Mouse (Mus musculus) CH12.LX (cell line): ENCODE measurements around the gene Zc3h10. TPM values are rescaled to one million over a fixed set of nuclear protein-coding genes. Genes with fewer than 3 reads are reported as not detected.
"Not testable (repeated sequence)": the region's sequence is repeated elsewhere in the genome, so short reads cannot be mapped to it uniquely, and the experiment has no call there.

Experiments
- DNase-seq: peaks from one replicate; pipeline ENCODE4 v3.0.0-alpha.2; 2013; ENCODE audit errors: extremely low read depth
- H3K27ac ChIP-seq: 2 replicates; pipeline ENCODE4 v1.5.1; 2012; ENCODE audit warnings: low read depth, mild to moderate bottlenecking, control low read depth, moderate library complexity; ENCODE audit not compliant: insufficient read depth
- H3K27me3 ChIP-seq: replicated peaks from 2 replicates; pipeline ENCODE3; 2012; ENCODE audit warnings: inconsistent platforms
- H3K36me3 ChIP-seq, 2 experiments: replicated peaks in 1 of 2; 2 replicates each; pipeline versions ENCODE3 to v1.6.1; 2012; ENCODE audit warnings: inconsistent platforms in 1 of 2, low read length in 1 of 2, mild to moderate bottlenecking in 1 of 2, mixed read lengths in 1 of 2, moderate library complexity in 1 of 2; ENCODE audit not compliant: control insufficient read depth in 1 of 2, insufficient read depth in 1 of 2
- H3K4me1 ChIP-seq, 2 experiments: 2 replicates each; pipeline ENCODE4 v1.6.1; 2012; ENCODE audit warnings: inconsistent platforms in 1 of 2, moderate library complexity in 1 of 2; ENCODE audit not compliant: insufficient read depth in 2 of 2, control insufficient read depth in 1 of 2
- H3K4me2 ChIP-seq: 2 replicates; pipeline ENCODE4 v1.6.1; 2012; ENCODE audit warnings: low read depth, mild to moderate bottlenecking, control low read depth; ENCODE audit not compliant: poor library complexity, insufficient read depth, severe bottlenecking
- H3K4me3 ChIP-seq, 3 experiments: fragments of 150-350 bp in 1 of 3; sonication (generic) in 1 of 3; replicated peaks in 1 of 3; 2 replicates each; pipeline versions ENCODE3 to v1.5.1; 2011 to 2012; ENCODE audit warnings: low read depth in 2 of 3, low read length in 2 of 3, mild to moderate bottlenecking in 2 of 3, moderate library complexity in 2 of 3, control low read depth in 1 of 3, improper control_type of control experiment in 1 of 3, inconsistent platforms in 1 of 3, mixed read lengths in 1 of 3; ENCODE audit not compliant: poor library complexity in 1 of 3
- H3K79me2 ChIP-seq: replicated peaks from 2 replicates; pipeline ENCODE4 v1.6.1; 2012; ENCODE audit warnings: mild to moderate bottlenecking, moderate library complexity; ENCODE audit not compliant: control insufficient read depth, poor library complexity, insufficient read depth, severe bottlenecking; ENCODE audit errors: extremely low read depth
- H3K9ac ChIP-seq: 2 replicates; pipeline ENCODE4 v1.6.1; 2012; ENCODE audit warnings: low read depth, mild to moderate bottlenecking, control low read depth, moderate library complexity; ENCODE audit not compliant: insufficient read depth
- H3K9me3 ChIP-seq: replicated peaks from 2 replicates; pipeline ENCODE3; 2012; ENCODE audit warnings: low read length, inconsistent platforms, mixed read lengths
- CHD1 ChIP-seq: IDR thresholded peaks from 2 replicates; pipeline ENCODE4 v1.6.1; 2012; ENCODE audit warnings: low read depth, low read length, improper control_type of control experiment, inconsistent platforms
- CHD2 ChIP-seq: IDR thresholded peaks from 2 replicates; pipeline ENCODE4 v1.6.1; 2011; ENCODE audit warnings: low read length, improper control_type of control experiment
- CTCF ChIP-seq, 2 experiments: IDR thresholded peaks in 1 of 2; conservative IDR thresholded peaks in 1 of 2; 2 replicates each; pipeline ENCODE4 v1.5.1; 2011 to 2012; ENCODE audit warnings: low read depth in 2 of 2, low read length in 2 of 2, improper control_type of control experiment in 1 of 2, inconsistent platforms in 1 of 2, mild to moderate bottlenecking in 1 of 2, moderate library complexity in 1 of 2
- ELF1 ChIP-seq: IDR thresholded peaks from 2 replicates; pipeline ENCODE4 v1.6.1; 2014; ENCODE audit warnings: low read depth, mild to moderate bottlenecking, inconsistent platforms, low read length, improper control_type of control experiment
- EP300 ChIP-seq: IDR thresholded peaks from 2 replicates; pipeline ENCODE4 v1.6.1; 2011; ENCODE audit warnings: low read length, improper control_type of control experiment
- ETS1 ChIP-seq: conservative IDR thresholded peaks from 2 replicates; pipeline ENCODE4 v1.6.1; 2012; ENCODE audit warnings: low read depth, mild to moderate bottlenecking, inconsistent platforms, low read length, improper control_type of control experiment, moderate library complexity
- GABPA ChIP-seq: IDR thresholded peaks from 2 replicates; pipeline ENCODE4 v1.6.1; 2012; ENCODE audit warnings: low read depth, low read length, improper control_type of control experiment, inconsistent platforms; ENCODE audit not compliant: insufficient replicate concordance
- HCFC1 ChIP-seq: IDR thresholded peaks from 2 replicates; pipeline ENCODE4 v1.6.1; 2012; ENCODE audit warnings: low read depth, mild to moderate bottlenecking, inconsistent platforms, low read length, improper control_type of control experiment
- IRF4 ChIP-seq: IDR thresholded peaks from 2 replicates; pipeline ENCODE4 v1.6.1; 2014; ENCODE audit warnings: low read depth, mild to moderate bottlenecking, inconsistent platforms, low read length, improper control_type of control experiment
- JUN ChIP-seq: IDR thresholded peaks from 2 replicates; pipeline ENCODE4 v1.6.1; 2011; ENCODE audit warnings: low read depth, mild to moderate bottlenecking, low read length, improper control_type of control experiment, moderate library complexity; ENCODE audit not compliant: insufficient read depth
- JUND ChIP-seq: conservative IDR thresholded peaks from 2 replicates; pipeline ENCODE4 v1.6.1; 2011; ENCODE audit warnings: low read depth, low read length, improper control_type of control experiment
- KAT2A ChIP-seq: IDR thresholded peaks from 2 replicates; pipeline ENCODE4 v1.6.1; 2012; ENCODE audit warnings: low read length, improper control_type of control experiment, inconsistent platforms; ENCODE audit not compliant: insufficient replicate concordance
- MAFK ChIP-seq: IDR thresholded peaks from 2 replicates; pipeline ENCODE4 v1.6.1; 2011; ENCODE audit warnings: low read length, improper control_type of control experiment; ENCODE audit not compliant: insufficient replicate concordance
- MAX ChIP-seq: IDR thresholded peaks from 2 replicates; pipeline ENCODE4 v1.6.1; 2011; ENCODE audit warnings: low read length, improper control_type of control experiment
- PAX5 ChIP-seq: IDR thresholded peaks from 2 replicates; pipeline ENCODE4 v1.6.1; 2012; ENCODE audit warnings: low read length, inconsistent platforms, mixed read lengths
- POLR2A ChIP-seq: IDR thresholded peaks from 2 replicates; pipeline ENCODE4 v1.6.1; 2011; ENCODE audit warnings: low read depth, mild to moderate bottlenecking, improper control_type of control experiment, low read length
- POLR2AphosphoS2 ChIP-seq: IDR thresholded peaks from 2 replicates; pipeline ENCODE4 v1.6.1; 2011; ENCODE audit warnings: low read depth, low read length, improper control_type of control experiment
- SIN3A ChIP-seq: IDR thresholded peaks from 2 replicates; pipeline ENCODE4 v1.6.1; 2012; ENCODE audit warnings: low read length, improper control_type of control experiment, inconsistent platforms
- SMC3 ChIP-seq: IDR thresholded peaks from 2 replicates; pipeline ENCODE4 v1.6.1; 2011; ENCODE audit warnings: low read depth, low read length, improper control_type of control experiment
- TBP ChIP-seq: conservative IDR thresholded peaks from 2 replicates; pipeline ENCODE4 v1.6.1; 2011; ENCODE audit warnings: low read depth, low read length, improper control_type of control experiment
- UBTF ChIP-seq: IDR thresholded peaks from 2 replicates; pipeline ENCODE4 v1.6.1; 2012; ENCODE audit warnings: low read depth, mild to moderate bottlenecking, inconsistent platforms, low read length, improper control_type of control experiment, moderate library complexity
- USF1 ChIP-seq: IDR thresholded peaks from 2 replicates; pipeline ENCODE4 v1.6.1; 2014; ENCODE audit warnings: low read depth, mild to moderate bottlenecking, inconsistent platforms, low read length, improper control_type of control experiment
- ZMIZ1 ChIP-seq: IDR thresholded peaks from 2 replicates; pipeline ENCODE4 v1.6.1; 2012; ENCODE audit warnings: low read depth, mild to moderate bottlenecking, inconsistent platforms, low read length, improper control_type of control experiment
- ZNF384 ChIP-seq: IDR thresholded peaks from 2 replicates; pipeline ENCODE4 v1.6.1; 2012; ENCODE audit warnings: low read depth, low read length, improper control_type of control experiment, inconsistent platforms
- dilution Hi-C: fragments of 300-500 bp; cut with MboI; formaldehyde crosslinking; loops from 2 replicates; pipeline ENCODE4 v1.14.3; 2020; ENCODE audit warnings: low sequenced_read_pairs; ENCODE audit not compliant: extremely low pct_unique_long_range_greater_than_20kb, extremely low pct_ligation_motif_present
- in situ Hi-C: fragments of 300-500 bp; cut with MboI; formaldehyde crosslinking; loops from 3 replicates; pipeline ENCODE4 v1.14.3; 2019; ENCODE audit warnings: low sequenced_read_pairs, low pct_ligation_motif_present, low pct_unique_long_range_greater_than_20kb, mixed read lengths
- polyA plus RNA-seq: library from polyadenylated mRNA; unstranded; fragments of >175 nt; gene quantifications from 2 replicates; pipeline ENCODE4 v1.2.1, GENCODE M21; 2012; ENCODE audit warnings: low read depth; ENCODE audit not compliant: insufficient read length
- total RNA-seq, 2 experiments: library from RNA; depleted of rRNA; stranded (reverse); fragments of 300-350 nt in 1 of 2; fragments of >200 nt in 1 of 2; gene quantifications; 2 replicates each; pipeline ENCODE4 v1.2.3; 2012 to 2014

Gene Zc3h10
- total and polyA plus RNA-seq, 3 experiments, result 14.4 to 19.9 (median 16.2) TPM

DNA sequence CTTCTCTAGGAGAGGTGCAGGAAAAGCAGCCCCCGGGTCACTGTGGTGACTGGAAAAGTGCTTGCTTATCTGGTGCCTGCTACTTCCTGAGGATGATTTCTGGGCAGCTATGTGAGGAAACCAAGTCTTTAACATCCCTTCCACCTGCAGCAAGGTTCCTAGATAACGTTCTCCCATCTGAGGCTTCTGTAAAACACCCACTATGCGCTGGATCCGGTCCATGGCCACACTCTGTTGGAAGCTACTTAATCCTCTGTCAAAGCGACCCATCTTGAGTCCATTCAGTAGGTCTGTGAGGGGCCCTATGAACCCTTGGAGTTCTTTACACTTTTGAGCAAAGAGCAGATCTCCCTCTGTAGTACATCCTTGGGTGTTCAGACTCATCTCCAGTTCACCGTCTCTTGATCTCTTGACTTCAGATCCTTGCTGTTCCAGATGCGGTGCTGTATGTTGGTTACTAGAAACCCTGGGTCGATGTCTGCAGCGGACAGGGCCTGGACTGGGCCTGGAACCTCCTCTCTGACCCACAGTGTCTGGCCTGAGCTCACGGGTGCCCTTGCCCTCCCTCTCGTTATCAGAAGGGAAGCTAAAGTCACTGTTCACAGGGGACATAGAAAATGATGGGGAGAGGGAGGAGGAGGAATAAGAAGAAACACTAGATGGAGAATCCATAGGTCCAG, 2.7 kb upstream of the Zc3h10 start:
- H3K4me3 ChIP-seq, H3K27ac ChIP-seq, H3K27me3 ChIP-seq, in situ Hi-C loops, H3K9me3 ChIP-seq, H3K4me2 ChIP-seq, dilution Hi-C loops, H3K9ac ChIP-seq, DNase-seq: not testable (repeated sequence)
- Histone ChIP-seq H3K79me2 (peaks cover 14% of the 10 kb centered on the region), H3K36me3 (peaks cover 7 to 11% of the 10 kb centered on the region in 2 experiments), H3K4me1 (peaks cover 8 to 14% of the 10 kb centered on the region in 2 experiments)

DNA sequence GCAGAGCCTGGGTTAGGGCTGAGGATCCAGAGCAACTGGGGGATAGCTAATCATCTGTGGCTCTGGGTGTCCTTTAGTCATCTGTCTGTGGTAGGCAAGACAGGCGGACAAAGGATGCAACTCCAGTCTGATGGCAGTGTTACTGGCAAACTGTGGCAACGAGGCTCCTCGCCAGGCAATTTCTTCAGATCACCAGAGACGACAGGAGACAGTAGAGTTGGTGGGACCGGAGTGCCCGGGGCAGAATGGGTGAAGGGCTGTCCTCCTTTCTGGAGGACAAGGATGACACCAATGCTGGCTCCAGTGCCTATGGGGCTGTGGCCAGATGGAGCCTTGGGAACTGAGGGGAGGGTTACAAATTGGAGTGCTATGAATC, 2.1 kb upstream of the Zc3h10 start:
- H3K9me3 ChIP-seq, H3K4me3 ChIP-seq, dilution Hi-C loops, in situ Hi-C loops, H3K27ac ChIP-seq, H3K27me3 ChIP-seq, H3K9ac ChIP-seq, DNase-seq: not testable (repeated sequence)
- Histone ChIP-seq H3K79me2 (peaks cover 15% of the 10 kb centered on the region), H3K4me1 (peaks cover 8 to 20% of the 10 kb centered on the region in 2 experiments), H3K4me2 (0 out of 2 replicates have a peak overlapping the region, but pooled peaks have one; percentile 19), H3K36me3 (peaks cover 13 to 17% of the 10 kb centered on the region in 2 experiments)

GRCm38 (mm10) chr10:128548947-128549681, 1.5 kb upstream of the Zc3h10 start, which contains the start of gene Rpl41:
Rpl41 (minus strand) TSS chr10:128549305.
- Histone ChIP-seq H3K36me3 (peaks cover 18 to 22% of the 10 kb centered on the region in 2 experiments), H3K79me2 (peaks cover 18% of the 10 kb centered on the region), H3K4me1 (peaks cover 12 to 25% of the 10 kb centered on the region in 2 experiments), H3K27me3 (no peaks in the 10 kb centered on the region), H3K9me3 (no peaks in the 10 kb centered on the region), H3K4me2 (0 out of 2 replicates have a peak within 1 kb of the TSS, but pooled peaks have one; percentile 21), H3K9ac (peak within 1 kb of the TSS; percentile 99), H3K27ac (peak within 1 kb of the TSS; percentile 69), H3K4me3 (peak within 1 kb of the TSS; percentile 72 to 79 (median 77))
- dilution Hi-C loops (no loop called here), in situ Hi-C loops (no loop called here)
- DNase-seq, result peak; percentile 98
- peak; percentile 99 for TF ChIP-seq TBP
- TF ChIP-seq CHD2, result no peak
- peak; percentile 87 for TF ChIP-seq MAX
- TF ChIP-seq CHD1, result no peak
- TF ChIP-seq KAT2A, result peak; percentile 85
- peak; percentile 73 for TF ChIP-seq JUND
- peak; percentile 67 for TF ChIP-seq ETS1
- no peak for TF ChIP-seq PAX5
- TF ChIP-seq ELF1, result peak; percentile 89
- TF ChIP-seq JUN, result no peak
- TF ChIP-seq HCFC1, result peak; percentile 97
- no peak for TF ChIP-seq USF1
- peak; percentile 99 for TF ChIP-seq ZNF384
- TF ChIP-seq ZMIZ1, result peak; percentile 99
- peak; percentile 100 for TF ChIP-seq POLR2A
- peak; percentile 93 for TF ChIP-seq SIN3A
- no peak for TF ChIP-seq MAFK
- peak; percentile 100 for TF ChIP-seq POLR2AphosphoS2
- no peak for TF ChIP-seq CTCF (conservative IDR thresholded peaks at IDR 0.05 in 1 of 2, IDR thresholded peaks at IDR 0.05 in 1 of 2; ENCODE audit: low read depth in 2 of 2, low read length in 2 of 2)
- no peak for TF ChIP-seq EP300
- peak; percentile 74 for TF ChIP-seq IRF4
- peak; percentile 60; the same call in 1 of the 2 replicates for TF ChIP-seq UBTF
- peak; percentile 65; the same call in 1 of the 2 replicates for TF ChIP-seq GABPA
- TF ChIP-seq SMC3, result no peak
